20 mouse cellular contexts compared by ENCODE assay signal in the genomic region with DNA sequence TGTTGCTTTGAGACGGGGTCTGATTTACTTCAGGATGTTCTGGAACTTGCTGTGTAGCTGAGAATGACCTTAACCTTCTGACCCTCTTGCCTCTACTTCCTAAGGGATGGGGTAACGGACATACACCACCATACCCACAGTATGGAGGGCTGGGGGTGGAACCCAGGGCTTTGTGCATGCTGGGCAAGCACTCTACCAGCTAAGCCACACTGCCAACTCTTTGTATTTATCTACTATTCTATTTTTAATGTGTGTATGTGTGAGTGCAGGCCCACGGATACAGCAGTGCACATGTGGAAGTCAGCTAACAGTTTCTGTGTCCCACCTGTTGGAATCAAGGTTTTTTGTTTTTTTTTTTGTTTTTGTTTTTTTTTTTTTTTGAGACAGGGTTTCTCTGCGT. TPM values are rescaled to one million over a fixed set of nuclear protein-coding genes. Genes with fewer than 3 reads are reported as not detected.
"Had no signal": no experiment of that assay in that cellular context is flagged by ENCODE, and none has a peak within 500 bp of the region (broad histone marks: within the 10 kb centered on the region; RNA-seq: fewer than 3 reads in every experiment).

No protein-coding gene starts in this region.

- H3K9me3 ChIP-seq: lung, embryonic 15.5 days; megakaryocyte, embryonic 14.5 days; midbrain, embryonic 12.5 days; neural tube, embryonic 12.5 days; stomach, embryonic 15.5 days had no signal

- H3K4me1 ChIP-seq: lung, embryonic 15.5 days; midbrain, embryonic 12.5 days; neural tube, embryonic 12.5 days; stomach, embryonic 15.5 days had no signal

- H3K27me3 ChIP-seq: lung, embryonic 15.5 days; megakaryocyte, embryonic 14.5 days; midbrain, embryonic 12.5 days; neural tube, embryonic 12.5 days; stomach, embryonic 15.5 days had no signal

- H3K4me3 ChIP-seq: lung, embryonic 15.5 days; megakaryocyte, embryonic 14.5 days; midbrain, embryonic 12.5 days; neural tube, embryonic 12.5 days; stomach, embryonic 15.5 days had no signal

- ATAC-seq: liver, postnatal 0 days; lung, postnatal 0 days; midbrain, embryonic 16.5 days had no signal

- H3K27ac ChIP-seq: lung, embryonic 15.5 days; macrophage; midbrain, embryonic 12.5 days; neural tube, embryonic 12.5 days; stomach, embryonic 15.5 days; stomach, postnatal 0 days had no signal

- H3K4me2 ChIP-seq: lung, embryonic 15.5 days; midbrain, embryonic 12.5 days; neural tube, embryonic 12.5 days; stomach, embryonic 15.5 days had no signal

- H3K9ac ChIP-seq: liver, postnatal 0 days; lung, embryonic 15.5 days; midbrain, embryonic 12.5 days; neural tube, embryonic 12.5 days; stomach, embryonic 15.5 days had no signal

- DNase-seq: liver, postnatal 0 days; lung, adult 2 months; lung, postnatal 14 days; lung, postnatal 36 days; midbrain, embryonic 14.5 days; right cerebral cortex, postnatal 14 days; thymus, adult 2 months; thymus, postnatal 25 days; thymus, postnatal 4 days had no signal

RNA-seq across cellular contexts. Expression of a gene that starts 56.3 kb away (rescaled TPM):
- total RNA-seq: monocyte, adult 5-6 weeks; neutrophil, adult 5-6 weeks had no signal
